Mouse (Mus musculus) c-Kit-positive CD71-positive TER-119-positive erythroid progenitor cells, embryonic 14.5 days (primary cell): Measurements from ENCODE around the gene Vmn1r211.
"Not testable (repeated sequence)": the region's sequence is repeated elsewhere in the genome, so short reads cannot be mapped to it uniquely, and the experiment has no call there.

ENCODE experiments used
- DNase-seq: peaks from one replicate; pipeline ENCODE4 v3.0.0-alpha.2; 2013; ENCODE audit warnings: low spot score

Vmn1r211 gene

GRCm38 (mm10) chr13:22857461-22857860 is at the start of gene Vmn1r211:
Vmn1r211 (minus strand) TSS chr13:22857561.
- DNase-seq, result no peak

- DNase-seq, result no peak
Measured at GRCm38 (mm10) chr13:22884105-22884504, 26.7 kb upstream of the Vmn1r211 start, which contains the start of gene Vmn1r212. Vmn1r212 (minus strand) TSS chr13:22884205.

GRCm38 (mm10) chr13:22879257-22879656 is 21.9 kb upstream of the Vmn1r211 start:
- no peak for DNase-seq

- no peak for DNase-seq
Measured at GRCm38 (mm10) chr13:22854760-22855159, 2.6 kb downstream of the Vmn1r211 start.

- DNase-seq, result no peak
Measured at GRCm38 (mm10) chr13:22846798-22847197, 10.6 kb downstream of the Vmn1r211 start.

- DNase-seq, result not testable (repeated sequence)
Measured at GRCm38 (mm10) chr13:22844304-22844703, 13.1 kb downstream of the Vmn1r211 start.

- DNase-seq, result no peak
Measured at GRCm38 (mm10) chr13:22831248-22831647, 26.1 kb downstream of the Vmn1r211 start, which contains the start of gene Vmn1r210. Vmn1r210 (minus strand) TSS chr13:22831348.

GRCm38 (mm10) chr13:22829395-22829794 is 28.0 kb downstream of the Vmn1r211 start:
- not testable (repeated sequence) for DNase-seq

GRCm38 (mm10) chr13:22821601-22822000 is 35.8 kb downstream of the Vmn1r211 start:
- DNase-seq, result not testable (repeated sequence)

GRCm38 (mm10) chr13:22809582-22809981 is 47.8 kb downstream of the Vmn1r211 start, which contains the start of gene Vmn1r209:
Vmn1r209 (minus strand) TSS chr13:22809682.
- not testable (repeated sequence) for DNase-seq
